Mouse (Mus musculus) layer of hippocampus, adult 9-11 months (tissue): ENCODE results near the gene Galp.
"Not testable (repeated sequence)": the region's sequence is repeated elsewhere in the genome, so short reads cannot be mapped to it uniquely, and the experiment has no call there.

ENCODE experiments used
- DNase-seq: peaks from one replicate; pipeline ENCODE4 v3.0.0; 2022

Galp gene

GRCm38 (mm10) chr7:6258232-6259220 is 61.6 kb downstream of the Galp start:
- DNase-seq: no peak

GRCm38 (mm10) chr7:6260004-6260403 is 63.1 kb downstream of the Galp start:
- DNase-seq: not testable (repeated sequence)

GRCm38 (mm10) chr7:6262120-6262519 is 65.2 kb downstream of the Galp start:
- no peak for DNase-seq

GRCm38 (mm10) chr7:6262984-6263383 is 66.1 kb downstream of the Galp start:
- DNase-seq: no peak

- DNase-seq: no peak
These were observed 68.8 kb downstream of the Galp start for GRCm38 (mm10) chr7:6265695-6266094.
